Mouse (Mus musculus) adrenal gland, postnatal 36 days (tissue): ENCODE results near the gene Gnl1. TPM values are rescaled to one million over a fixed set of nuclear protein-coding genes. Genes with fewer than 3 reads are reported as not detected.
"Not testable (repeated sequence)": the region's sequence is repeated elsewhere in the genome, so short reads cannot be mapped to it uniquely, and the experiment has no call there.

Experiments used
- DNase-seq, 2 experiments: peaks; one replicate each; pipeline ENCODE4 v3.0.0; 2021; ENCODE audit warnings: mixed read lengths in 1 of 2
- microRNA-seq: library from miRNA; unstranded; fragments of <30 nt; microRNA quantifications from one replicate; pipeline ENCODE4 v1.2.0, GENCODE M21; 2021
- total RNA-seq, 2 experiments: library from RNA; stranded (reverse); gene quantifications; 2 replicates each; pipeline ENCODE4 v1.2.3; 2021

Gnl1 gene
- total RNA-seq, 2 experiments from 2014 or later = 51.2 to 54.4 TPM

- DNase-seq = peak; percentile 33 to 55
Observed at GRCm38 (mm10) chr17:36023710-36024654, 44.3 kb downstream of the Gnl1 start.

- DNase-seq = no peak
Observed at GRCm38 (mm10) chr17:36025197-36025596, 45.5 kb downstream of the Gnl1 start.

GRCm38 (mm10) chr17:36025901-36026300 is 46.2 kb downstream of the Gnl1 start:
- DNase-seq = no peak

GRCm38 (mm10) chr17:36027663-36028062 is 48.0 kb downstream of the Gnl1 start:
- no peak for DNase-seq

- no peak for DNase-seq
Observed at GRCm38 (mm10) chr17:36028879-36029619, 49.4 kb downstream of the Gnl1 start.

GRCm38 (mm10) chr17:36030046-36030702 is 50.5 kb downstream of the Gnl1 start:
- DNase-seq = peak in 1 of 2 experiments; percentile 20

- peak in 1 of 2 experiments; percentile 22 for DNase-seq
Observed at GRCm38 (mm10) chr17:36030703-36031582, 51.3 kb downstream of the Gnl1 start.

GRCm38 (mm10) chr17:36031583-36032331 is 52.1 kb downstream of the Gnl1 start:
- peak; percentile 36 to 45 for DNase-seq

- peak; percentile 56 to 74 for DNase-seq
Observed at GRCm38 (mm10) chr17:36032351-36032875, 52.8 kb downstream of the Gnl1 start, which contains the start of gene H2-T23. H2-T23 (minus strand) TSS chr17:36032855.

- DNase-seq = not testable (repeated sequence)
Observed at GRCm38 (mm10) chr17:36034524-36034923, 54.9 kb downstream of the Gnl1 start.

- peak; percentile 80 to 83 for DNase-seq
Observed at GRCm38 (mm10) chr17:36035010-36035638, 55.5 kb downstream of the Gnl1 start.

- not testable (repeated sequence) for DNase-seq
Observed at GRCm38 (mm10) chr17:36036126-36036525, 56.5 kb downstream of the Gnl1 start.

Small RNA genes within 50 kb of the gene (microRNA-seq; reads per million reads assigned to microRNA genes)
- 130 reads per million, percentile 56 among the genes with 10 or more reads in this experiment for gene Mir877

Other genes starting within 250 kb of the Gnl1 start
- 10 to 100 TPM; 19.2 to 36.5 TPM for gene Ier3, start 158.2 kb upstream of the Gnl1 start, total RNA-seq
- gene Flot1, start 156.6 kb upstream of the Gnl1 start, total RNA-seq = 10 to 100 TPM; 60.5 to 73.4 TPM
- gene Tubb5, start 141.5 kb upstream of the Gnl1 start, total RNA-seq = 100 to 1,000 TPM; 188 to 218 TPM
- 10 to 100 TPM; 18.3 to 18.7 TPM for gene Mdc1, start 138.3 kb upstream of the Gnl1 start, total RNA-seq
- 1 to 10 TPM; 6.7 to 7.5 TPM for gene Nrm, start 118.5 kb upstream of the Gnl1 start, total RNA-seq
- 10 to 100 TPM; 26.1 to 35.1 TPM for gene Ppp1r18, start 114.3 kb upstream of the Gnl1 start, total RNA-seq
- 10 to 100 TPM; 37.5 to 40.8 TPM for gene Dhx16, start 100.0 kb upstream of the Gnl1 start, total RNA-seq
- gene 2310061I04Rik, start 82.4 kb upstream of the Gnl1 start, total RNA-seq = 10 to 100 TPM; 47.0 to 49.4 TPM
- gene Atat1, start 69.8 kb upstream of the Gnl1 start, total RNA-seq = 10 to 100 TPM; 26.0 to 33.0 TPM
- 10 to 100 TPM; 92.6 to 97.8 TPM for gene Mrps18b, start 63.5 kb upstream of the Gnl1 start, total RNA-seq
- 100 to 1,000 TPM in 1 of 2 experiments, 10 to 100 TPM in 1; 96.2 to 108 TPM for gene Ppp1r10, start 63.4 kb upstream of the Gnl1 start, total RNA-seq
- 10 to 100 TPM; 90.0 to 96.2 TPM for gene Abcf1, start 10.1 kb upstream of the Gnl1 start, total RNA-seq
- 10 to 100 TPM; 18.3 to 19.1 TPM for gene Prr3, start 385 bp downstream of the Gnl1 start, total RNA-seq
- 1 to 10 TPM; 6.5 to 9.3 TPM for gene H2-T24, start 40.7 kb downstream of the Gnl1 start, total RNA-seq
- 10 to 100 TPM; 57.8 to 68.4 TPM for gene H2-T23, start 53.0 kb downstream of the Gnl1 start, total RNA-seq
- gene H2-T22, start 62.9 kb downstream of the Gnl1 start, total RNA-seq = 10 to 100 TPM; 33.5 to 33.8 TPM
- gene Gm6034, start 63.1 kb downstream of the Gnl1 start, total RNA-seq = not detected
- 1 to 10 TPM; 4.1 to 6.1 TPM for gene Gm11127, start 78.5 kb downstream of the Gnl1 start, total RNA-seq
- under 1 TPM; 0.16 to 0.30 TPM for gene Gm19684, start 141.8 kb downstream of the Gnl1 start, total RNA-seq
- not detected for gene Gm7030, start 149.6 kb downstream of the Gnl1 start, total RNA-seq
- not detected for gene Gm8909, start 188.7 kb downstream of the Gnl1 start, total RNA-seq
- not detected for gene H2-T3, start 210.4 kb downstream of the Gnl1 start, total RNA-seq